Mouse (Mus musculus): Measurements from ENCODE around the gene Nrg3. TPM values are rescaled to one million over a fixed set of nuclear protein-coding genes. Genes with fewer than 3 reads are reported as not detected.

The Nrg3 gene
- polyA plus RNA-seq, 1 experiment from 2014 or later: 0.37 TPM

DNA sequence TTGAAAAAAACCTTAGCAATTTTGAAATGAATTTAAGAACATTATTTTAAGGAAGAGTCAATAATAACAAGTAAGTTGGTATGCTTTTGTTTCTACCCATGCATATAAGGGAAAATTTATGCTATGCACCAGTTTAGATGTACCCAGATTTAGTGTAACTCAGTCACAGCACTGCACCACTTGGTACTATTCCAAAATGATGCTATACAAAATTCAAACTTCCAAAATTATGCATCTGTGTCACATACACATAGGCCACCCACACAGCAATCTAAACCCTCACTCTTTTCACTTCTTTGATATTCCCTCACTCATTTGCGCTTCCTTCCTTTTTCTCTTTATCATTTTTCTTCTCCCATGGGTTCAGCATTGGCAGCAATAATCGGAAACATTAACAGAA is 116.6 kb downstream of the Nrg3 start:
- Histone ChIP-seq H3K36me3 (replicated peaks) (no peaks in the 10 kb centered on the region), H3K9me3 (no peaks in the 10 kb centered on the region), H3K4me3 (no peak overlapping the region), H3K27me3 (ENCODE audit: poor library complexity, severe bottlenecking) (no peaks in the 10 kb centered on the region), H3K27ac (no peak overlapping the region), H3K4me1 (no peaks in the 10 kb centered on the region)
- DNase-seq (ENCODE audit: extremely low spot score, low spot score): no peak
- 92% methylated on average over 2 of the region's 2 CpGs for WGBS

DNA sequence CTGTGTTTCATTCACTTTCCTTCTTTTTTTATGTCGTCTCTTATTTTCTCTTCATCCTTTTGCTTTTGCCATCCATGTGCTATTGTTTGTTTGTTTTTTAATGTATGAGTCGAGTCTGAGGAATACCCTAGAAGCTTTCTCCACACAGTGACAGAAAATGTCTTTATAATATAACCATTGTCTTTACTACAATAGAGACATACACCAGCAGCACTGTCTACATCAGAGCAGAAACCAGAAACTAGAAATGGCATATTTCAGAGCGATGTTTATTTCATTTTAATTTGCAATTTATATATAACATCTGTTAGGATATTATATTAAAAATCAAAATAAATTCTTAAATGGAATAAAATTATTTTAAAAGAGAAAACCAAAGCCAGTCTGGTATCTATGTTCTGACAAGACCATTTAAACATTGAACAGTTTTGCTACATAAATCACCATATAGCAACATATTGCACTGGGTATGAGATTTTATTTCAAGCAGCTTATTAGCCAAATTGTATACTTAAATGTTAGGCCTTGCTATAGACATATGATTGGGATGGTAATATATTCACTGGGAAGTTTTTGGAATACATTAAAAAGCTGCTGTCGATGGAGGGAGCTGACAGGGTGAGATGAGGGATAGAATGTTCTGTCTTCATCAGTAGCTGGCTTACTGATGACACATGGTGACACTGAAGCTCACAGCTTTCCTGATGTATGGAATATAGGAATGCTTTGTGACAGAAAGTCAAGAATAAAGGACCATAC is 120.7 kb downstream of the Nrg3 start:
- Histone ChIP-seq H3K4me1 (no peaks in the 10 kb centered on the region), H3K36me3 (replicated peaks) (no peaks in the 10 kb centered on the region), H3K27me3 (ENCODE audit: poor library complexity, severe bottlenecking) (no peaks in the 10 kb centered on the region), H3K9me3 (no peaks in the 10 kb centered on the region), H3K4me3 (no peak overlapping the region), H3K27ac (no peak overlapping the region)
- WGBS: 80% methylated on average over 4 of the region's 4 CpGs
- no peak for DNase-seq (ENCODE audit: extremely low spot score, low spot score)

- Histone ChIP-seq H3K9me3 (no peaks in the 10 kb centered on the region), H3K27me3 (ENCODE audit: poor library complexity, severe bottlenecking) (no peaks in the 10 kb centered on the region), H3K27ac (no peak overlapping the region), H3K4me3 (no peak overlapping the region), H3K36me3 (replicated peaks) (no peaks in the 10 kb centered on the region), H3K4me1 (no peaks in the 10 kb centered on the region)
- no peak for DNase-seq (ENCODE audit: extremely low spot score, low spot score)
- 86% methylated on average over 4 of the region's 4 CpGs for WGBS
Observed at GRCm38 (mm10) chr14:39317424-39318110, 155.3 kb downstream of the Nrg3 start.

DNA sequence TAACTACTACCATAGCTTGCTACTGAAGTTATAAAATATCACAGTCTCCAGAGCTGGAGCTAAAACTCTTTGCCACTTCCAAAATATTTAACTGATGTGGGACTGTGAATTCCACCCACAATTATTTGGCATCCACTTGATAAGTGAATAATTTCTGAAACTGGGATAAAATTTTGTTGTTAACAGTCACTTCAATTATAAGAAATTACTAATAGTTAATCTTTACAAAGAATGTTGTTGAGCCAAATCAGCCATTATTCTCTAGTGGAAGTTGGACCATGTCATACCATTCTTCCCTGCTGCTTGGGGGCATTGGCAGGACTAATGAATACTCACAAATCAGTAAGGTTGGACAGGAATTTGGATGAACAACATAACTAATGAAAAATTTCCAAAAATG is 158.8 kb downstream of the Nrg3 start:
- Histone ChIP-seq H3K36me3 (replicated peaks) (no peaks in the 10 kb centered on the region), H3K4me3 (no peak overlapping the region), H3K27ac (no peak overlapping the region), H3K27me3 (ENCODE audit: poor library complexity, severe bottlenecking) (no peaks in the 10 kb centered on the region), H3K9me3 (no peaks in the 10 kb centered on the region), H3K4me1 (no peaks in the 10 kb centered on the region)
- no peak for DNase-seq (ENCODE audit: extremely low spot score, low spot score)

DNA sequence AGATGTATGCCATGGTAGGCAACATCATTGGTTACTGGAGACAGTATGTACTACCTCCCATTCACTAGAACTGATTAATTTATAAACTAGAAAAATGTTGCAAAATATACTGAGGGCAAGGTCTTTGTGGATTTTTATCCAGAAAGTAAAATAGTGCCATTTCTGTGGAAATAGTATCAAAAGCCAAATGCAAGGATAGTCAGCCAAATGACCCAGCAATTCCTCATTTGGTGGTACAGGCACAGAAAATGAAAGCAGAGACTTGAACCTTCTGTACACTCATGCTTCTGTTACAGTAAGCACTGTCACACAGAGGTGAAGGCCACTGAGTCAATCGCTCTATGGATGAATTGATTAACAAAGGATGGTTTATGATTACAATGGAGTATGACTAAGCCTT is 207.8 kb downstream of the Nrg3 start:
- WGBS: 95% methylated on average over 1 of the region's 1 CpGs
- H3K4me1 ChIP-seq: no peaks in the 10 kb centered on the region
- no peaks in the 10 kb centered on the region for H3K27me3 ChIP-seq (ENCODE audit: poor library complexity, severe bottlenecking)
- H3K36me3 ChIP-seq (replicated peaks): no peaks in the 10 kb centered on the region
- DNase-seq (ENCODE audit: extremely low spot score, low spot score): no peak
- no peak overlapping the region for H3K27ac ChIP-seq
- H3K4me3 ChIP-seq: no peak overlapping the region
- H3K9me3 ChIP-seq: no peaks in the 10 kb centered on the region

DNA sequence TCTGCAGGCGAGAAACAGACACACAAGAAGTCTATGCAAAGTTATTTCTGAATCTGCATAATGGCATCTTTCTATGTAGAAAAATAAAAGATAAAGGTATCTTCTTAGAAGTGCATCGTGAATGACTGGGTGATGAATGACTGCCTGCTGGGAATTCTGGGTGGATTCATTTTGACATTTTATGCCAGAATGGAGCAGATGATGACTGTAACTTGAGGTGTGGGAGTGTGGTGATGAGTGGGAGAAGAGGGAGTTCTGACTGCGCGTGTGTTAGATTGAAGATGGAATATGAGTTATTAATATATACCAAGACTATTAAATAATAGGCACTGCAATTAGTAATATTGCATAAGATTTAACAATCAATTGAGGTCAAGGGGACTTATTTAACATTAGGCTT is 208.5 kb downstream of the Nrg3 start:
- no peaks in the 10 kb centered on the region for H3K36me3 ChIP-seq (replicated peaks)
- no peaks in the 10 kb centered on the region for H3K27me3 ChIP-seq (ENCODE audit: poor library complexity, severe bottlenecking)
- no peaks in the 10 kb centered on the region for H3K4me1 ChIP-seq
- H3K4me3 ChIP-seq: no peak overlapping the region
- H3K27ac ChIP-seq: no peak overlapping the region
- DNase-seq (ENCODE audit: extremely low spot score, low spot score): no peak
- WGBS: 90% methylated on average over 4 of the region's 4 CpGs
- no peaks in the 10 kb centered on the region for H3K9me3 ChIP-seq

GRCm38 (mm10) chr14:39261016-39261415 is 211.9 kb downstream of the Nrg3 start:
- Histone ChIP-seq H3K36me3 (replicated peaks) (no peaks in the 10 kb centered on the region), H3K4me1 (no peaks in the 10 kb centered on the region), H3K4me3 (no peak overlapping the region), H3K27me3 (ENCODE audit: poor library complexity, severe bottlenecking) (no peaks in the 10 kb centered on the region), H3K9me3 (no peaks in the 10 kb centered on the region), H3K27ac (no peak overlapping the region)
- WGBS: 88% methylated on average over 1 of the region's 1 CpGs
- DNase-seq (ENCODE audit: extremely low spot score, low spot score): no peak

DNA sequence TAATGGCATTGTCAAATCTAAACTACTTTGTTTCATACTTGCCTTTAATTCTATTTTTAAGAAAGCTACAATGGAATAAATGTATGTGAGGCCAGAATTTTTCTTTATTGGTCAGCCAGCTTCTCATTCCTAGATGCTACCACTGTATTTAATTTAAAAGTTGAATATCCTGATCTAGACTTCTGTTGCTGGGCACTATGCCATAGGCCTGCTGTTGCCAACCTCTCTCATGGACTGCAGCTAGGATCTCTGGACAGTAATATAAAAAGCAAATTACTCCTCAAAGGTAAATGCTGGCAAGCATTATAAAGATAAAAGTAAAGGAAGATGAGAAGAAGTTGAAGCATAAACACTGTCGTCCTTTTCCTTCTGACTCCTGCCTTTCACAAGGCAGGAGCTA is 217.5 kb downstream of the Nrg3 start:
- H3K36me3 ChIP-seq (replicated peaks): no peaks in the 10 kb centered on the region
- H3K9me3 ChIP-seq: no peaks in the 10 kb centered on the region
- no peak for DNase-seq (ENCODE audit: extremely low spot score, low spot score)
- no peaks in the 10 kb centered on the region for H3K27me3 ChIP-seq (ENCODE audit: poor library complexity, severe bottlenecking)
- H3K4me3 ChIP-seq: no peak overlapping the region
- H3K27ac ChIP-seq: no peak overlapping the region
- WGBS: 68% methylated on average over 1 of the region's 1 CpGs
- no peaks in the 10 kb centered on the region for H3K4me1 ChIP-seq

GRCm38 (mm10) chr14:39240267-39240666 is 232.6 kb downstream of the Nrg3 start:
- no peaks in the 10 kb centered on the region for H3K9me3 ChIP-seq
- H3K4me3 ChIP-seq: no peak overlapping the region
- WGBS: 87% methylated on average over 2 of the region's 2 CpGs
- no peak for DNase-seq (ENCODE audit: extremely low spot score, low spot score)
- no peaks in the 10 kb centered on the region for H3K36me3 ChIP-seq (replicated peaks)
- no peaks in the 10 kb centered on the region for H3K27me3 ChIP-seq (ENCODE audit: poor library complexity, severe bottlenecking)
- no peak overlapping the region for H3K27ac ChIP-seq
- H3K4me1 ChIP-seq: no peaks in the 10 kb centered on the region

- H3K27ac ChIP-seq: no peak overlapping the region
- H3K4me3 ChIP-seq: no peak overlapping the region
- no peaks in the 10 kb centered on the region for H3K9me3 ChIP-seq
- no peaks in the 10 kb centered on the region for H3K36me3 ChIP-seq (replicated peaks)
- no peak for DNase-seq (ENCODE audit: extremely low spot score, low spot score)
- no peaks in the 10 kb centered on the region for H3K4me1 ChIP-seq
- 91% methylated on average over 1 of the region's 1 CpGs for WGBS
- H3K27me3 ChIP-seq (ENCODE audit: poor library complexity, severe bottlenecking): no peaks in the 10 kb centered on the region
Observed at GRCm38 (mm10) chr14:39211472-39211871, 261.4 kb downstream of the Nrg3 start.

DNA sequence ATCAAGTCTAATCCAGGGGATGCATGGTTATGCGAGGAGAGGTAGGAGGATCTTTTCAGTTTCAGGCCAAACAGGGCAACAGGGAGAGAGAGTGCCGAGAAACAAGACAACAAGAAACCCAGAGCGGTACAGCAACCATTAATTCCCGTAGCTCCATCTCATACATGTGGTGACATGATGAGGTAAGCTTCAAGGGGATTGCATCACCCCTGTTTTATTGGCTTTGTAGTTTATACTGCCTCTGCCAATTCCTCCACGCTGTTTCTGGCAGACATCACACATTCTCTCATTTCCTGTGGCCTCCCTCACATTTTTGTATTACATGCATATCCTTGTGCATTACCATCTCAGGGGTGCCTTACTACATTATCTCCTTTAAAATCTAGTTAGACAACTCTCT is 280.9 kb downstream of the Nrg3 start:
- Histone ChIP-seq H3K36me3 (replicated peaks) (no peaks in the 10 kb centered on the region), H3K4me1 (no peaks in the 10 kb centered on the region), H3K27me3 (ENCODE audit: poor library complexity, severe bottlenecking) (no peaks in the 10 kb centered on the region), H3K4me3 (no peak overlapping the region), H3K27ac (no peak overlapping the region), H3K9me3 (no peaks in the 10 kb centered on the region)
- DNase-seq (ENCODE audit: extremely low spot score, low spot score): no peak
- WGBS: 86% methylated on average over 5 of the region's 5 CpGs

DNA sequence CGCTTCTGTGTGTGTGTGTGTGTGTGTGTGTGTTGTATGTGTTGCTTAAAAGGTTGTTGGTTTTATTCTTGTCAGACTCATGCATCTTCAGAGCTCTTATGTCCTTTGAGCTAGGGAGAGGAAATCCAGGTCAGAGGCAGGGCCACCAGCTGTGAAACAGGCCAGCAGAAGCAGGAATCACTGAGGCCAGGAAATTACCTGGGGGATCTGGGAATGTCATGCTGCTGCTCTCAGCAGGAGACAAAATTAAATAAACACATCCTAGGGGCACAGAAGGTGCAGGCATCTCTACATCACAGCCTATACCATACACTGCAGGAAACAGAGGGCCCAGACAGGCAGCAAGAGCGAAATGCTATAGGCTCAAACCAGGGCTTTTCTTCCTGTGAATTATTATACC is 299.2 kb downstream of the Nrg3 start:
- WGBS: 69% methylated on average over 2 of the region's 2 CpGs

GRCm38 (mm10) chr14:39160140-39160539 is 312.7 kb downstream of the Nrg3 start:
- Histone ChIP-seq H3K9me3 (no peaks in the 10 kb centered on the region), H3K4me1 (no peaks in the 10 kb centered on the region), H3K27ac (no peak overlapping the region), H3K27me3 (ENCODE audit: poor library complexity, severe bottlenecking) (no peaks in the 10 kb centered on the region), H3K4me3 (no peak overlapping the region), H3K36me3 (replicated peaks) (no peaks in the 10 kb centered on the region)
- no peak for DNase-seq (ENCODE audit: extremely low spot score, low spot score)
- WGBS: 76% methylated on average over 3 of the region's 3 CpGs

More for the DNA sequence above, 299.2 kb downstream of the Nrg3 start:
- no peaks in the 10 kb centered on the region for H3K27me3 ChIP-seq (ENCODE audit: poor library complexity, severe bottlenecking)
- no peaks in the 10 kb centered on the region for H3K4me1 ChIP-seq
- no peak for DNase-seq (ENCODE audit: extremely low spot score, low spot score)
- no peaks in the 10 kb centered on the region for H3K9me3 ChIP-seq
- no peaks in the 10 kb centered on the region for H3K36me3 ChIP-seq (replicated peaks)
- no peak overlapping the region for H3K27ac ChIP-seq
- no peak overlapping the region for H3K4me3 ChIP-seq

Measured in forebrain, embryonic 10.5 days (tissue).